Mouse (Mus musculus) thymus, postnatal 10 days (tissue): ENCODE data around the gene Rbm25.

ENCODE experiments used
- DNase-seq, 2 experiments: peaks; one replicate each; pipeline ENCODE4 v3.0.0; 2021; ENCODE audit warnings: low spot score in 2 of 2

The Rbm25 gene

GRCm38 (mm10) chr12:83650346-83650745 lies 19.3 kb downstream of the Rbm25 start:
- no peak for DNase-seq

DNA sequence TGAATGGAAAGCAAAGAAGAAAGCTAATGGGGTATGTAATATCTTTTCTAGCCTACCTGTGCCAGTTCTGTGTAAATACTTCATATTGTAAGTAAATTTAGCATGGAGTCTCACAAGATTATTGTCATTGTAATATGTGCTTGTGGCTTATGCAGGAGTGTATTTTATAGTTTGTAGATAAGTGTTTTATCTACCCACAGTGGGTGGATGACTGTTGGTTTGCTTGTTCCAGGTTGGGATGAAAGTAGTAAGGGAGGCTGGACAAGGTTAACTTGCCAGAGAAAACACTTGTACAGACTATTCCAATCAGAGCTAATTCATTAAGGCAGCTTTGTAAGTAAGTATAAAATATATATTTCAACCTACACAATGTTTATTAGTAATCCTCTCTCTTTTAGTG lies 20.4 kb downstream of the Rbm25 start:
- no peak for DNase-seq

- no peak for DNase-seq
Observed at GRCm38 (mm10) chr12:83685466-83685865, 54.4 kb downstream of the Rbm25 start.

DNA sequence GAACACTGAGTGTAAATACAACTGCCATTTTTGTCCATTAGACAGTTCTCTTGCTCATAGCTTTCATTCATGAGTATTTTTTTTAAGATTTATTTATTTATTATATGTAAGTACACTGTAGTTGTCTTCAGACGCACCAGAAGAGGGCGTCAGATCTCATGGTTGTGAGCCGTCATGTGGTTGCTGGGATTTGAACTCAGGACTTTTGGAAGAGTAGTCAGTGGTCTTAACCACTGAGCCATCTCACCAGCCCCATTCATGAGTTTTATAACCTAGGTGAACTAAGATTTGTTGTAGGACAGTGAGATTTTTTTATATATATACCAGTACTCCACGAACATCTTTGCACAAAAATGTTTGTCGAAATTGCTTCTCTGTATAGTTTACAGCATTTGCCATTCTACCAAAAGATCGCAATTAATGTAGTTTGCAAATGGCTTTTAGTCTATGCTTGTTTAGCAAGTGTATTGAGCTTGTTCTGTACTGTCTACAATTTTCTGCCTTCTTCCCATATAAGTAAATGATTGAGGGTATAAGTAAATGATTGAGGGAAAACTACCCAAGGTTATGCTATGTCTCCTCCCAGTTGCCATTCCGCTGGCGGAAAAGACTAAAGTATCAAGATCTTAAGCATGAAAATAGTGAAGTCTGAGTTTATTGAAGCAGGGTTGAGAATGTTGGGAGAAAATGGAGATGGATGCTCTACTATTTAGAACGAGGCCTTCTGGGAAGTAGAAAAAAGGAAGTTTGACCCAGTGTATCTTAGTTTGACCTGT lies 55.7 kb downstream of the Rbm25 start:
- DNase-seq, result no peak

DNA sequence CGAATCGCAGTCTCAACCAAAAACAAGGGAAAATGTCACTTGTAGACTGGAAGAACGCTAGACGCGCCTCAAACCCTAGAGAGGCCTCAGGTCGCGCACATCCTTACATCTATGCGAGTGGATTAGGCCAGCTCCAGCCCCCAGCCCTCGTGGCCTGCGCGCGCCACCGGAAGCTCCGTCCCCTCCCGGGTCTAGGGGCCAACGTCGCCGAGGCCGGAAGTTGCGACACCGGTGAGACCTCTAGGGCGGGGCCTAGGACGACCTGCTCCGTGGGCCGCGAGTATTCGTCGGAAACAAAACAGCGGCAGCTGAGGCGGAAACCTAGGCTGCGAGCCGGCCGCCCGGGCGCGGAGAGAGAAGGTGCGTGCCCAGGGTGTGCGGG lies 56.9 kb downstream of the Rbm25 start, which contains the start of gene Psen1:
TSS of gene Psen1 (plus strand) at position 219 of the 382 bp plus-strand sequence.
- peak; percentile 91 to 92 for DNase-seq

GRCm38 (mm10) chr12:83688316-83689086 lies 57.5 kb downstream of the Rbm25 start:
- peak in 1 of 2 experiments; percentile 41 for DNase-seq

GRCm38 (mm10) chr12:83689087-83689432 lies 58.0 kb downstream of the Rbm25 start:
- DNase-seq, result no peak

- no peak for DNase-seq
Observed at GRCm38 (mm10) chr12:83694011-83694410, 63.0 kb downstream of the Rbm25 start.

DNA sequence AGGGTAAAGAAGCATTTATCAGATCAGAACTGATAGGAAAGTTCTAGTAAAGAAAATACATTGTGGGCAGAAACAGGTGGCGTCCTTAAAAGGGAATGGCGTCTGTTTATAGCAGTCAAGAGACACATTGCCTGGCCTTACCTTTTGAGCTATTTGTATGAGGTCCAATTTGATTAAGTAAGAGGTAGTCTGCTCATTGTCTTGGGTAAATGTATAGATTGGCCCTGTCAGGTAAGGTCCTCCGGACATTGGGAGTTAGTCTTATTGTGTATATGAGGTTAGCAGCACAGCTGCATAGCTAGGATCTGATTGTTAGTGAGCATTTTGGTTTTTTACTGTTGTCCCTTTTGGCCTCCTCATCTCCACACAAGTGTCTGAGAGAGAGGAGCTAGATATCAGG lies 63.6 kb downstream of the Rbm25 start:
- no peak for DNase-seq

DNA sequence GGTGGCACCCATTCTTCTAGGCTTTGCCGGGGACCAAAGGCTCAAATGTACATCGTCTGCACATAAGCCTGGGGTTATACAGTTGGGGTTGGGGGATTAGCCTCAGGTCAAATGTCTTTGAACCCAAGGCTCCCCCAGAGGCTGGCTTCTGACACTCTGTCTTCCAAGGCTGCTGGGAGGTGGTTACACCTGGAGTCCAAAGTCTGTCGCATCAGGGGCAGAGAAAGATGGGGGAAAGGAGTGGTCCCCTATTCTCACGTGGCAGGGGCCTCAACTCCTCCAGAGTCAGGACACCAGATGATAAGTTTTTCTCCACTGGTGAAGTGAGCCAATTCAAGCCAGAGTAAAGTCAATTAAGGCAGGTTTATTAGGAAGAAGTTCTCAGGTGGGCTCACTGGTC lies 67.6 kb downstream of the Rbm25 start:
- DNase-seq, result no peak

DNA sequence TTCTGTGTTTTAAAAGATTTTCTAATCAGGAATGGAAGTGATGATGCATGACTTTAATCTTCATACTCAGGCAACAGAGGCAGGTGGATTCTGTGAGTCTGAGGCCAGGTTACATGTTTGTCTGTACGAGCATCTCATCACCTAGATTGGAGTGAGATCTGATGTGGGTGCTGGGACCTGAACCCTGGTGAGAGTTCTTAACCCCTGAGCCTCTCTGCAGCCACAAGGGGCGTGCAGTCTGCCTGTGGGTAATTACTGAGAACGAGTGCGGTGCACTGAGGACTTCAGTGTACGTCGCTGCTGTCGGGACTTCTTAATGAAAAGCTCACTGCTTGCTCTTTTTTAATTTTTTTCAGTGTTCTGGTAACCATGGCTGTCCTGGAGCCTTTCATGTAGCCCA lies 70.6 kb downstream of the Rbm25 start:
- DNase-seq, result no peak

GRCm38 (mm10) chr12:83702796-83703195 lies 71.8 kb downstream of the Rbm25 start:
- no peak for DNase-seq

DNA sequence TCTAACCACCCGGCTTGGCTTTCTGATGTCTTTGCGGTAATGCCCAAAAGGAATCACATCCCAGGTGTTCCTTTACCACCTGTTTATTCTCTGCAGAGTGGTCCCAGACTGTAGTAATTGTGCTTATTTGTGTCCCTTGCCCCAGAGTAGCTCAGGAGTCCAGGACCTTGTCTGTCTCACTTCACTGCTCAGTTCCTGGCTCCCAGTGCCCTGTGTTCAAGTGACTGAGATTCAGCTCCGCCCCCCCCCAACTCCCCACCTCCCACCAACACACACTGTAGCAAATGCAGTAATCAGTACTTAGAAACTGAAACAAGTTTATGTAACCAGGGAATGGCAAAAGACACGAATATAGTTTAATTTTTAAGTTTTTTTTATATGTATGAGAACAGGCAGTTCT lies 75.9 kb downstream of the Rbm25 start:
- no peak for DNase-seq

DNA sequence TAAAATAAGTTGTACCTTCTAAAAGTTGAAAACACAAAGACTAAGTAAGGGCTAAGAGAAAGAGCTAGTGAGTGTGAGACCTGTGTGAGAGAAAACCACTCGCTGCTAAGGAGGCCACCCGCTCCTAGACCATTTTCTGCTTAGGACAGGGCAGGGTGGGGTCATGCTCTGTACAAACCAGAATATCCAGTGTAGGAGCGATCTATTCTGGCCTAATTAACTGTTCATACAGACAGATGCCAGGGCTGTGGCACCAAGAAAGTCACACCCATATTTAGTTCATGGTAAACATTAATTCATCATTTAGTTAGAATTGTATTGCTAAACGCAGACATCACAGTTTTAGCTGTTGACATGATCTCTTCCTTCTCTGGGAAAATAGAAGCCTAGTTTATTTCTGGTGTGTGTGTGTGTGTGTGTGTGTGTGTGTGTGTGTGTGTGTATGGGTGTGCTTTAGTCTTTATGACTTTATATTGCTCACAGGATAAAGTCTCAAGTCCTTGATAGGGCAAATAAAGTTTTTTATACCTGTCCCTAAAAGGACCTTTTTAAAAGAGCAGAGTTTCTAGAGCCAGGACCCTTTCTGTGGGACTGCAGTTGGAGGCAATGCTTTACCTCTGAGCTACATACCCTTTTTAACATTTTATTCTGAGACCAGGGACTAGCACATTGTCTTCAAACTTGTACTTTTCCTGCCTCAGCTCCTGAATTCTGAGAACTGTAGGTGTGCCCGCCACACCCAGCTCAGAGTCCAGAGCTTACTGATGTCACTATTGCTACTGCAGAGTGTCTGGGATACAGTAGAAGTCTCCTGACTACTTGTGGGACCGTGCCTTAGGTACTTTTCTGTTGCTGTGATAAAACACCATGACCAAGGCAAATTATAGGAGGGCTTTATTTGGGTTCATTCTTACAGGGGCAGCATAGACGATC lies 77.4 kb downstream of the Rbm25 start:
- DNase-seq, result no peak

GRCm38 (mm10) chr12:83709934-83710333 lies 78.9 kb downstream of the Rbm25 start:
- DNase-seq, result no peak

DNA sequence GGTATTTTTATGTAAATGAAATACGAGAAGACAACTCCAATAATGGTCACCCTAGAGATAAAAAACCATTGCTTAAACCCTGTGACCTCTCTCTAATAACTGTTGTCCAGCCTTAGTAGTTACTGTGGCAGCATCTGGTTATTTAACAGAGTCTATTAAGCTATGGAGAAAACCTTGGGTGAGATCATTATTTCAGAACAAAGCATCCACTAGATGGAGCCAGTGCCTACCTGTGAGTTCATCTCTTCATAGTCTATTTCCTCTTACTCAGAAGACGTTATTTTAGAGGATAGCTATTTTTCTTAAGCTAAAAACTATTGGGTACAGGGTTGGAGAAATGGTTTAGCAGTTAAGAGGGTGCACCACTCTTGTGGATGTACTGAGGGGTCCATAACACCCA lies 82.7 kb downstream of the Rbm25 start:
- DNase-seq, result peak in 1 of 2 experiments; percentile 47

DNA sequence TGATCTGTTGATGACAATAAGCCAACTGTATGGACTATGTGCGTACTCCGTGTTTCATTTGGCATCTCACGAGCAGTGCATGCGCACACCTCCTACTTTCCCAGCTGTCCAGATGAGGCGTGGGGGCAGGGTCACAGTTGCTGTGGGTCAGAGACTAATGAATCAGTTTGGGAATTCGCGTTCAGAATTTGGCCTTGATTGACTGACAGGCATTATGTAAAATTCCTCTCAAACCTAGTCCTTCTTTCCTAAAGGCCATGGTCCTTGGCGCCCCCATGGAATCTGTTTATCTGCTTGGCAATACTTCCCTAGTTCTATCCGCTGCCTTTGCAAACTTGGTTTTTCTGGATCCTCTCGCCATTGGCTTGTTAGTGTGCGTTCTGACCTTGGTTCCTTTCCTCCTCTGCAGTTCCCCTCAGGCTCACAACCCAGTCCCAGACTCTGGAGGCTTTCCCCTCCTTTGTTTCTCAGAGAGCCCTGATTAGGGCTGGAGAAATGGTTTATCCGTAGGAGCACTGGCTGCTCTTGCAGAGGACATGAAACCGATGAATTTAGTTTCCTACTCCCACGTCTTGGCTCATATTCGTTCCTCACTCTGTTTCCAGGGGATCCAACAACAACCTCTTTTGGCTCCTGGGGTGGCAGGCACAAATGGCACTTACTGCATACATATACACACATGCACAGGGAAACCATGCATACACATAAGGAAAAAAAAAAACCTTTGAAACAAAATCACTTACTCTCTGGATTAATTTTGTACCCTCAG lies 85.6 kb downstream of the Rbm25 start:
- DNase-seq, result no peak

- no peak for DNase-seq
Observed at GRCm38 (mm10) chr12:83719431-83719830, 88.4 kb downstream of the Rbm25 start.

DNA sequence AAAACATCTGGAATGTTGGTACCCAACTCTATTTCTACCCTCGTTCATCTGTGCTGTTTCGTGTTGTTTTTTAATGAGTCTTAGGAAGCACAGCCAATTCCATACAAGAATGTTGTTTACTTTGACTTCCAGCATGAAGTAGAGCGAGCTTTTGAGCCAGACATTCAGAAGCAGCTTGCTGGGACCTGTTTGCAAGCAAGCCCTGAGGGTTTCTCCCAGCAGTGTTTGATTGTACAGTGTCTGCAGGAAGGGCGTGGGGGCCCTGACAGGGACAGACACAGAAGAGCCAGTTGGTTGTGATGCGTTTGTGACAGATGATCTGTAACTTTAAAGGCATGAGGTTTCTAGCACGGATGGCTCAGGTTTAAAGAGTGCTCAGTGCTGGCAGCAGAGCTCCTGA lies 90.2 kb downstream of the Rbm25 start:
- DNase-seq, result no peak

GRCm38 (mm10) chr12:83723037-83723436 lies 92.0 kb downstream of the Rbm25 start:
- no peak for DNase-seq
